Comparison of ENCODE assay signal across 11 mouse cellular contexts in genomic region chr7:120863476-120863875, GRCm38 (mm10). TPM values are rescaled to one million over a fixed set of nuclear protein-coding genes. Genes with fewer than 3 reads are reported as not detected.
A peak's percentile ranks its signal among the peaks of the same experiment; 100 is the strongest.
DNase-seq lines count a peak whose midpoint lies in the region; ATAC-seq and TF ChIP-seq lines count a peak whose summit lies in the region.
"Had no signal": no experiment of that assay in that cellular context is flagged by ENCODE, and none has a peak within 500 bp of the region (broad histone marks: within the 10 kb centered on the region; RNA-seq: fewer than 3 reads in every experiment).

No protein-coding gene starts in this region.

- no peak for DNase-seq in kidney, postnatal 10 days
- DNase-seq in embryonic facial prominence, embryonic 11.5 days (ENCODE audit: low spot score): peak; percentile 40
- DNase-seq in urinary bladder, postnatal 36 days (ENCODE audit: low spot score in 2 of 2): no peak
- DNase-seq in layer of hippocampus, adult 2 months (ENCODE audit: low spot score in 2 of 2): no peak
- DNase-seq: heart, adult 11 months; kidney, adult 11 months; lung, postnatal 10 days had no signal

- peak overlapping the region; percentile 43; the same call in 1 of the 2 replicates for H3K27ac ChIP-seq in kidney, embryonic 15.5 days
- peak overlapping the region; percentile 66 for H3K27ac ChIP-seq in embryonic facial prominence, embryonic 11.5 days (replicated peaks; ENCODE audit: low read depth, low read length)
- H3K27ac ChIP-seq in limb, embryonic 12.5 days: no peak overlapping the region
- peak overlapping the region; percentile 97 for H3K27ac ChIP-seq in stomach, embryonic 16.5 days (ENCODE audit: low read length)
- H3K27ac ChIP-seq in layer of hippocampus, adult 2 months: no peak overlapping the region

- TF ChIP-seq CTCF in layer of hippocampus, adult 2 months (conservative IDR thresholded peaks at IDR 0.05): no peak

- peaks cover 70% of the 10 kb centered on the region for H3K4me1 ChIP-seq in kidney, embryonic 15.5 days
- peaks cover 10% of the 10 kb centered on the region; the same call in 1 of the 2 replicates for H3K4me1 ChIP-seq in embryonic facial prominence, embryonic 11.5 days (ENCODE audit: control insufficient read depth, insufficient read depth, low read length)
- peaks cover 78% of the 10 kb centered on the region for H3K4me1 ChIP-seq in limb, embryonic 12.5 days (replicated peaks)
- peaks cover 74% of the 10 kb centered on the region for H3K4me1 ChIP-seq in stomach, embryonic 16.5 days (ENCODE audit: control insufficient read depth, insufficient read depth, low read length)

- 43% methylated on average over 5 of the region's 5 CpGs for WGBS in kidney, embryonic 15.5 days
- WGBS in embryonic facial prominence, embryonic 11.5 days: 22% methylated on average over 5 of the region's 5 CpGs
- WGBS in limb, embryonic 12.5 days: 31% methylated on average over 5 of the region's 5 CpGs
- 36% methylated on average over 5 of the region's 5 CpGs for WGBS in stomach, embryonic 16.5 days

- ATAC-seq in kidney, embryonic 15.5 days (replicated peaks; ENCODE audit: low FRiP score): no peak
- ATAC-seq in embryonic facial prominence, embryonic 11.5 days (replicated peaks; ENCODE audit: insufficient number of reproducible peaks, low FRiP score, low TSS enrichment, low read depth): peak; percentile 29; the same call in 1 of the 2 replicates
- ATAC-seq in limb, embryonic 12.5 days (ENCODE audit: insufficient number of reproducible peaks, insufficient read depth, low FRiP score, low TSS enrichment, low read depth): no peak
- ATAC-seq in stomach, embryonic 16.5 days (ENCODE audit: insufficient read depth, low FRiP score): no peak

- no peaks in the 10 kb centered on the region for H3K9me3 ChIP-seq in kidney, embryonic 15.5 days (replicated peaks)
- H3K9me3 ChIP-seq in embryonic facial prominence, embryonic 11.5 days (replicated peaks; ENCODE audit: control insufficient read depth, low read length): no peaks in the 10 kb centered on the region
- H3K9me3 ChIP-seq in limb, embryonic 12.5 days: no peaks in the 10 kb centered on the region
- H3K9me3 ChIP-seq in stomach, embryonic 16.5 days (replicated peaks; ENCODE audit: control insufficient read depth, low read length): no peaks in the 10 kb centered on the region

- H3K4me3 ChIP-seq in kidney, embryonic 15.5 days (replicated peaks): no peak overlapping the region
- H3K4me3 ChIP-seq in embryonic facial prominence, embryonic 11.5 days (ENCODE audit: low read depth, low read length): no peak overlapping the region
- no peak overlapping the region for H3K4me3 ChIP-seq in limb, embryonic 12.5 days (replicated peaks)
- H3K4me3 ChIP-seq in stomach, embryonic 16.5 days (replicated peaks; ENCODE audit: low read length): no peak overlapping the region
- no peak overlapping the region for H3K4me3 ChIP-seq in layer of hippocampus, adult 2 months

- no peak overlapping the region for H3K4me2 ChIP-seq in kidney, embryonic 15.5 days
- H3K4me2 ChIP-seq in embryonic facial prominence, embryonic 11.5 days (ENCODE audit: low read depth, low read length): no peak overlapping the region
- H3K4me2 ChIP-seq in limb, embryonic 12.5 days: peak overlapping the region; percentile 26; the same call in 1 of the 2 replicates
- H3K4me2 ChIP-seq in stomach, embryonic 16.5 days (ENCODE audit: low read depth, low read length): no peak overlapping the region

- no peak overlapping the region for H3K9ac ChIP-seq in kidney, embryonic 15.5 days
- H3K9ac ChIP-seq in embryonic facial prominence, embryonic 11.5 days (replicated peaks; ENCODE audit: low read length): no peak overlapping the region
- no peak overlapping the region for H3K9ac ChIP-seq in limb, embryonic 12.5 days (replicated peaks)
- peak overlapping the region; percentile 27 for H3K9ac ChIP-seq in stomach, embryonic 16.5 days (ENCODE audit: low read length)

- peaks cover 6% of the 10 kb centered on the region for H3K36me3 ChIP-seq in kidney, embryonic 15.5 days
- H3K36me3 ChIP-seq in embryonic facial prominence, embryonic 11.5 days (replicated peaks; ENCODE audit: control insufficient read depth, insufficient read depth, low read depth, low read length): no peaks in the 10 kb centered on the region; the same call in 1 of the 2 replicates
- H3K36me3 ChIP-seq in limb, embryonic 12.5 days: peaks cover 13% of the 10 kb centered on the region
- H3K36me3 ChIP-seq in stomach, embryonic 16.5 days (ENCODE audit: control insufficient read depth, insufficient read depth, low read length): peaks cover 8% of the 10 kb centered on the region; the same call in 1 of the 2 replicates

- H3K27me3 ChIP-seq in kidney, embryonic 15.5 days: no peaks in the 10 kb centered on the region
- H3K27me3 ChIP-seq in embryonic facial prominence, embryonic 11.5 days (ENCODE audit: control insufficient read depth, insufficient read depth, low read length): no peaks in the 10 kb centered on the region
- no peaks in the 10 kb centered on the region for H3K27me3 ChIP-seq in limb, embryonic 12.5 days
- no peaks in the 10 kb centered on the region for H3K27me3 ChIP-seq in stomach, embryonic 16.5 days (ENCODE audit: control insufficient read depth, insufficient read depth, low read length)
- H3K27me3 ChIP-seq: CH12.LX had no signal

RNA-seq across cellular contexts. Expression of gene Eef2k, which starts 20.8 kb away (rescaled TPM):
- polyA plus RNA-seq in kidney, embryonic 15.5 days (2015; fragmentation: Nextera tagmentation; extraction: Ambion mirVana): 23.8 and 27.6 TPM in 2 replicates
- 8.7 and 10.6 TPM in 2 replicates for polyA plus RNA-seq in embryonic facial prominence, embryonic 11.5 days (2014; fragmentation: Nextera tagmentation; extraction: Ambion mirVana)
- polyA plus RNA-seq in limb, embryonic 12.5 days (2016; fragmentation: Nextera tagmentation; extraction: Ambion mirVana): 31.5 and 31.8 TPM in 2 replicates
- polyA plus RNA-seq in stomach, embryonic 16.5 days (2015; fragmentation: Nextera tagmentation; extraction: Ambion mirVana): 76.0 and 80.6 TPM in 2 replicates
- 10 to 100 TPM; 32.5 to 32.8 TPM for total RNA-seq in layer of hippocampus, adult 2 months (2021)

RNA-seq across cellular contexts. Expression of gene Gm5737, which starts 51.3 kb away (rescaled TPM):
- polyA plus RNA-seq in kidney, embryonic 15.5 days (2015; fragmentation: Nextera tagmentation; extraction: Ambion mirVana): not detected in 2 replicates
- polyA plus RNA-seq in embryonic facial prominence, embryonic 11.5 days (2014; fragmentation: Nextera tagmentation; extraction: Ambion mirVana): not detected in 2 replicates
- polyA plus RNA-seq in limb, embryonic 12.5 days (2016; fragmentation: Nextera tagmentation; extraction: Ambion mirVana): not detected in 2 replicates
- polyA plus RNA-seq in stomach, embryonic 16.5 days (2015; fragmentation: Nextera tagmentation; extraction: Ambion mirVana): not detected in 2 replicates
- under 1 TPM in 1 of 2 experiments, not detected in 1; 0.37 TPM for total RNA-seq in layer of hippocampus, adult 2 months (2021)
- total RNA-seq: CH12.LX had no signal

RNA-seq across cellular contexts. Expression of gene Polr3e, which starts 54.1 kb away (rescaled TPM):
- polyA plus RNA-seq in kidney, embryonic 15.5 days (2015; fragmentation: Nextera tagmentation; extraction: Ambion mirVana): 42.7 and 44.0 TPM in 2 replicates
- polyA plus RNA-seq in embryonic facial prominence, embryonic 11.5 days (2014; fragmentation: Nextera tagmentation; extraction: Ambion mirVana): 22.7 and 22.8 TPM in 2 replicates
- polyA plus RNA-seq in limb, embryonic 12.5 days (2016; fragmentation: Nextera tagmentation; extraction: Ambion mirVana): 43.9 and 45.0 TPM in 2 replicates
- polyA plus RNA-seq in stomach, embryonic 16.5 days (2015; fragmentation: Nextera tagmentation; extraction: Ambion mirVana): 33.8 and 34.0 TPM in 2 replicates
- 10 to 100 TPM; 26.3 to 27.0 TPM for total RNA-seq in layer of hippocampus, adult 2 months (2021)

Comparison
In these comparisons a context has a peak if more than half of its experiments do, and no peak if none do; other contexts are left out.
1. H3K27ac ChIP-seq: peak in kidney, embryonic 15.5 days (single experiment), embryonic facial prominence, embryonic 11.5 days (single experiment) and stomach, embryonic 16.5 days (single experiment); none in limb, embryonic 12.5 days (single experiment) and layer of hippocampus, adult 2 months (single experiment).